Mouse (Mus musculus): ENCODE measurements around the gene Tmem230.
"Not testable (repeated sequence)": the region's sequence is repeated elsewhere in the genome, so short reads cannot be mapped to it uniquely, and the experiment has no call there.

The Tmem230 gene

DNA sequence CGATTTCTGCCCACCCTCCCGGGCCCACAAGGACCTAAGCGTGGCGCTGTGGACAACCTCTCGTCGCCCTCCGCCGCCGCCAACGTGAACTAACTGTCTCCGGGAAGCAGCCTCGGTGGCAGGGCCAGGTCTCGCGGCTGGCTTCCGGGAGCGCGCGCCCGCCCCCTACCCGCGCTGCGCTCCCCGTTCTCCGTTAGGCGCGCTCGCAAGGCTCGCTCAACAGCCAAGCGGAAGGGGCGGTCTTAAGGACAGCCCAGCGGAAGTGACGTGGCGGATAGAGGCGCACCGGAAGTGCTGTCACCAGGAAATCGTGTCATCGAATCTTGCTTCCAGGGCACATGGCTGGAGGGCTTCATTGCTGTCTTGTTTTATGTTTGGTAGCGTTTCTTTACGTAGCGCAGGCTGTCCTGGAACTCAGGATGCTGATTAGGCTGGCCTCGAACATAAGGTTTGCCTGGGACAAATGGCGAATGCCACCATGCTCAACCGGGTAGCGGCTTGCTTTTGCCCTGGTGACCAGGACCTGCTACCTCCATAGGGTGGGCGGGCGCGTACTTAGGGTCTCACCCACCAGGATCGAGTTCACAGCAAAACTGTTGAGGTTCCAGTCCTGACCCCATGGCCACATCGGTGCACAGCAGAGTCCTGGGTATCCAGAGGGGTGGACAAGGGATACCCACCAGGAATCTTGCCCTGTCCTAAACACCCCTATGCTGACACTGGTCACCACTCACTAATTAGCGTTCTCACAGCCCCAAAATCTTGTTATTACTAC, at the start of gene Tmem230:
Gene Tmem230, minus strand, starts transcription at position 269 of the 775 bp plus-strand sequence.
- DNase-seq = peak; percentile 93

- DNase-seq = no peak
Observed at GRCm38 (mm10) chr2:132293694-132294450, 46.3 kb upstream of the Tmem230 start.

DNA sequence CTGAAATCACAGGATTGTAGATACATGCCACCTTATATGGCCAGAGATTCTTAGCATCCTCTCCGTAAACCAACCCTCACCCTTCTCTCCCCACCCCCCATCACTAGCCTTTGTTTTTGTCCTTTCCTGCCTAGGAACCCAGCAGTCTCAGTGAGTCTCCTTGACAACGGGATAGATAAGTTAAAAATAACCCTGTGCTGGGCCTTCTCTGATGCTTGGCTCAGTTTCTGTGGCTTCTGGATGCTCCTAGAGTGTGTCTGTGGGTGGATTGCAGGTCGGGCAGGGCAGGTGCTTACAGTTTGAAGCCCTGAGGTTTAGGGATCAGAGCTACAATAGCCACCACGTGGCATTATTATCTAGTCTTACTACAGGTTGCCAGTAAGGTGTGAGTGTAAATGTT, 44.5 kb upstream of the Tmem230 start:
- DNase-seq = peak; percentile 68 to 76

DNA sequence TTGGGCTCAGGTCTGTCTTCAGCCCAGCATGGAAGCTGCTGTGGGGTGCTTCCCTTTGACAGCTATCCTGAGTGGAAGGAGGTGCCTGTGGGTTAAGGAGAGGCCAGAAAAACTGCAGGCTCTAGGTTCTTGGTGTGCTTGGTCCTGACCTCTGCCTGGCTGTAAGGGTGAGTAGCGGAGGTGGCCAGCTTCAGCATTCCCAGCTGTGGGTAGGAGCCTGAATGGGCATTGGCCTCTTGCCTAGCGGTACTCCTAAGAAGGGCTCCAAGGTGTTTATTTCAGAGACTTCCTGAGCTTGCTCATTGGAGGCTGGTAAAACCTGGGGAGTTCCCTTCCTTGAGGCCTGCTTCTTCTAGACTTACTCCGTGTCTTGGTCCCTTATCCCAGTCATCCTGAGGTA, 43.7 kb upstream of the Tmem230 start:
- no peak for DNase-seq

DNA sequence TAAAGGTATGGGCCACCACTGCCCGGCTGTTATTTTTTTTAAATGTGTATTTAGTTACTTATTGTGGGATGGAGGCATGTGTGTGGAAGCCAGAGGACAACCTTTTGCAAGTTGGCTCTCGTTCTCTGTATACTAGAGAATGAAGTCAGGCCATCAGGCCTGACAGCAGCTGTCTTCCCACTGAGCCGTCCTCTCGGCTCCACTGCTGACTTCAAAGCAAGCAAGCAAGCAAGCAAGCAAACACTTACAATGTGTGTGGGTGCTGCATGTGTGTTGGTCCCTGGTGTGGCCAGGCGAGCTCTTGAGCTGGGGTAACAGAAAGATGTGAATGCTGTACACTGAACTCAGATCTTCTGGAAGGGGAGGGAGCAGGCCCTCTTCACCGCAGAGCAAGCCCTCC, 43.2 kb upstream of the Tmem230 start:
- DNase-seq = no peak

DNA sequence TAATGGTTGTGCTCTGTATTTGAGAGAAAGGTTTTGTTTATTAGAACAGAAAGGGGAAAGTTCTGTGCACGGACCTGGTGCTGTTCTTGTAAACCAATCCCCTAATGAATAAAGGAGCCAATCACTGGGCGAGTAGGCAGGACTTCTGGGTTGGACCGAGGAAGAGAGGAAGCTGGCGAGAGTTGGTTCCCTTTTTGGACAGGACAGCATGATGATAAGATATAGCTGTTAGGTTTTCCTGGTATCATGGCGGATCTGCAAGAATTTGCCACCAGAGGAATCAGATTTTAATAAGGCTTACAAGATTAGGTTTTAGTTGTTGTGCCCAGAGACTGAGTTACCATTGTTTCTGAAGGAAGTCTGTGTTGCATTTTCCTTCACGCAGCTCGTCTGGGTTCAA, 41.6 kb upstream of the Tmem230 start:
- not testable (repeated sequence) for DNase-seq

GRCm38 (mm10) chr2:132286376-132287076, 38.9 kb upstream of the Tmem230 start:
- DNase-seq = peak; percentile 74 to 75

DNA sequence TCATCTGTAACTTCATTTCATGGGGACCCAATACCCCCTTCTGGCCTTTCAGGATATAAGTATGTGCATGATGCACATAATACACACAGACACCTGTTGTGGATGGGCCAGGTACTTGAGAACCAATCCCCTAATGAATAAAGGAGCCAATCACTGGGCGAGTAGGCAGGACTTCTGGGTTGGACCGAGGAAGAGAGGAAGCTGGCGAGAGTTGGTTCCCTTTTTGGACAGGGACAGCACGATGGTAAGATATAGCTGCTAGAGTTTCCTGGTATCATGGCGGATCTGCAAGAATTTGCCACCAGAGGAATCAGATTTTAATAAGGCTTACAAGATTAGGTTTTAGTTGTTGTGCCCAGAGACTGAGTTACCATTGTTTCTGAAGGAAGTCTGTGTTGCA, 38.1 kb upstream of the Tmem230 start:
- not testable (repeated sequence) for DNase-seq

DNA sequence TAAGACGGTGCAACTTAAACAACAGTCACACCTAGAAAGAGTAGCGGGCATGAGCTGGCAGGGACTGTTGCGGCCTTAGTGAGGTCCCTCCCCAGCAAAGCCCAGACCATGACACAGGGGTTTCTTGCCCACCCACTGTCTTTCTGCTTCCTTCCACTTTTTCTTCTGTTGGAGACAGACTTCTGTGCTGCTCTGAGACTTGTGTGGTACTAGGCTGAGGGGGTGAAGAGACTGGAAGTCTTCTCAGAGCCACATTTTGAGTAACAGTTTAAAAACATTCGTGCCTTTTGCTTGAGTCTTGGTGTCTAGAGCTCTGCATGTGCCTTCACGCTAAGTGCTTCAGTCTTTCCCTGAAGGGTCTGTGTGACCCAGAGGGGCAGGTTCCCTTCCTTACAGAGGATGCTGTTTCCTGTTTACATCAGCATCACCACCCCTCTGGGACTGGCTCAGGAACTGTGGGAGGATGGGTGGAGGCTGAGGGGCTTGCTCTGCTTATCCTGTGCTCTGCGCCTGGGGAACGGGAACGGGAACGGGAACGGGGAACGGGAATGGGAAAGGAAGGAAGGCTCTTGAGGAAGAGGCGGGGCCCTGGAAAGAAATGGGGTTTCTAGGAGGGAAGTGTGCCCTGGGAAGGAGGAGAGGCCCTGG, 37.0 kb upstream of the Tmem230 start:
- DNase-seq = no peak

DNA sequence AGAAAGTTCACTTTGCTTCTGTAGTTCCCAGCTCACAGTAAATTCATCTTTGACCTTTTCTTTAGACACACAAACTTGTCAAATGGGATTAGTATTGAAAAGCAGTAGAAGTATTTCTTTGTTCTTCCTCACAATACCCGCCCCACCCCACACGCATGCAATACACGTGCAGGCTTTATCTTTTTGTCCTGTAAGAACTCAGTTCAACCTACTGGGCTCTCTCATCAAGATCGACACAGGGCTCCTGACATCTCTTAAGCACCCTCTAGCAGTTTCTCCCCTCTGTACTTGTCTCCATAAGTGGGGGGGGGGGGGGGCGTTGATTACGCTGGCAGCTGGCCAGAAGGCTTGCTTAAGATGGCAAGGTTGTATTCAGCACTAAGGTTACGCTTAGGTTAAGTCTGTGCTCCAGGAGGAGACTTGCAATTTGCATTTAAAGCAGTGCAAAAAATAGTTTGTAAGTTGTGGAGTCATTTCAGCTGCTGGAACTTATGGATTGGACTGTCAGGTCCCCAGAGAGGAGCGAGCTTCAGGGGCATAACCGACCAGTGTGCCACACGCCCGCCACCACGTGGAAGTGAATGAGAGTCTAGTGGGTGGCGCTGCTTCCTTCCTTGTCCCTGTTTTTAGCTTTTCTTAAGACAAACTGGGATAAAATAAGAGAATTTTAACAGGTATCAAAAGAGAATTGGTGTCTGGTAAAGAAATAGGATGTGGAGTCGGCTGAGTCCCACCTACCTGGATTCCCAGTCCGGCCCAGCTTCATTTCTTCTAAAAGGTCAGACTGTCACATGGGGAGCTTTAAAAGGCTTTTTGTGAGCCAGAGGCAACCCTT, 35.8 kb upstream of the Tmem230 start:
- no peak for DNase-seq

DNA sequence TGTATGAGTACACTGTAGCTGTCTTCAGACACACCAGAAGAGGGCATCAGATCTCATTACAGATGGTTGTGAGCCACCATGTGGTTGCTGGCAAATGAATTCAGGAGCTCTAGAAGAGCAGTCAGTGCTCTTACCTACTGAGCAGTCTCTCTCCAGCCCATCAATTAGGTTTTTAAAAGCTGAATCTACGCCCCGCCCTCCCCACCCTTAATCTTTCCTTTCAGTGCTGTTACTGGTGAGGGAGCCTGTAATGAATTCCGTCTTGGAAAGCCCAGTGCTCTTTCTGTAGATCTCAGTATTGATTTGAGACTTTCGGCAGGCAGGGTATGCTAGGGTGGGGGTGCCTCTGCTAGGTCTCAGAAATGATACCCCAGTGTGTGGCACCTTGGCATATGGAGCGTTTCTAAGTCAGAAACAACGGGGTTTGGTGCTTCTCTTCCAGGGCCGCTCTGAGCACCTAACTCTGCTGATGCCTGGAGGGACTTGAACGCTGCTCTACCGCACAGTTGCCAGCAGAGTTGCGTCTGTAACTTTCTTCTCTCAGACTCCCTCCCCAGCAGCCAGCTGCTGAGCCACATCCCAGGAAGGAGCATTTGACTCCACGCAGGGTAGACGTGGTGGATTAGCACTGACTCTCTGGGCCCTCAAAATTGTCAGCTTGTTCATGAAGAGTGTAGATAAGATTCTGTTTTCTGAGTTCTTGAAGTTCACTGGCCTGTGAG, 35.0 kb upstream of the Tmem230 start:
- DNase-seq = no peak

- DNase-seq = no peak
Observed at GRCm38 (mm10) chr2:132281560-132282452, 34.2 kb upstream of the Tmem230 start.

GRCm38 (mm10) chr2:132280518-132281120, 33.0 kb upstream of the Tmem230 start:
- DNase-seq = no peak

DNA sequence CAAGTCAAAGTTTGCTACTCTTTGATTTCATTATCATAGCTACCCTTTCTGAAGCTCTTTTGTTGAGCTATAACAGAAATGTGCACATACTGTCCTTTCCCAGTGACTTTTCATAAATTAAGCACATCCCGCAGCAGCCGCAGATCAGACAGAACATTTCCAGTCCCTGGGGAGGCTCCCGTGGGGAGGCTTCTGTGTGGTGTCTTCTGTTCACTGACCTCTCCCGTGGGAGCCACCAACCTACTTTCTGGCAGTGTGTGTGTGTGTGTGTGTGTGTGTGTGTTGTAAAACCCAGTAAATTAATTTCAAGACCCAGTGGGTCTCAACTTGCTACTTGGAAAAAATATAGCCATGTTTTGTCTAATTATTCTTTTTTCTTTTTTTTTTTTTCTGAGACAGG, 32.4 kb upstream of the Tmem230 start:
- DNase-seq = no peak

DNA sequence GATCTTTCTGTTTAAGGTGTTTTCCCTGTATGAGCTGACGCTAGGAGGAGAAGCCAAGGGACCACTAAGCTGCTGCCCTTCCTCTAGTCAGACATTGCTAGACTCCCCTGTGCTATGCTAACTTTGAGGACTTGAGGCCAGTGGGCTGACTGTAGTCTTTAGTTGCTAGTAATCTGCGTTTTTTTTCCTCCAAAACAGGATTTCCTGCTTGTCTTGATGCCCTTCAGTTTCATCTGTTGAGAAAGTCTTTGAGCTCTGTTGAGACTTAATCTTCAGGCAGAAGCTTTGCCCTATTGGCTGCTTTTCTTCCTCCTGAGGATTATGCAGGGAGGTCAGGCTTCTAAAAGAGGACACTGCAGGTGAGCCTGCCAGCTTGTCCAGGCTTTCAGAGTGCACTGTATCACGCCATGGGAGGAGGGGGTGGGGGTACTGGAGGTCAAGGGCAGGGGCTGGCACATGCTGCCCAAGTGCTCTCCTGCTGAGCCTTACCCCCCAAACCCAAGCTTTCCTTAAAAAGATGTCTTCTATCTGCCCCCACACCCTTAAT, 31.8 kb upstream of the Tmem230 start:
- no peak for DNase-seq

- no peak for DNase-seq
Observed at GRCm38 (mm10) chr2:132278273-132278853, 30.8 kb upstream of the Tmem230 start.

- DNase-seq = no peak
Observed at GRCm38 (mm10) chr2:132276249-132276648, 28.6 kb upstream of the Tmem230 start.

DNA sequence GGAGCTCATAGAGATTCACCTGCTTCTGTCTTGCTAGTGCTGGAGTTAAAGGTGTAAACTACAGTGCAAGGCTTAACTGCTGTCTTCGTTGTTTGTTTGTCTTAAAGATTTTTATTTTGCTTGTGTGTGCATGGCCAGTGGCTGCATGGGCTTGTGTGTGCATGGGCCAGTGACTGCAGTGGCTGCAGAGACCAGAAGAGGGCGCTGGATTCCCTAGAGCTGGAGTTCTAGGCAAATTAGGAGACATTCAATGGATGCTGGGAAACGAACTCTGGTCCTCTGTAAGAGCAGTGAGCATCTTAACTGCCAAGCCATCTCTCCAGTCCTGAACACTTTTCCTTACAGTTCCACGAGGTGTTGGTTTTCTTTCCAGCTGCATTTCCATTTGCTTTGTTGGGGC, 27.9 kb upstream of the Tmem230 start:
- no peak for DNase-seq

DNA sequence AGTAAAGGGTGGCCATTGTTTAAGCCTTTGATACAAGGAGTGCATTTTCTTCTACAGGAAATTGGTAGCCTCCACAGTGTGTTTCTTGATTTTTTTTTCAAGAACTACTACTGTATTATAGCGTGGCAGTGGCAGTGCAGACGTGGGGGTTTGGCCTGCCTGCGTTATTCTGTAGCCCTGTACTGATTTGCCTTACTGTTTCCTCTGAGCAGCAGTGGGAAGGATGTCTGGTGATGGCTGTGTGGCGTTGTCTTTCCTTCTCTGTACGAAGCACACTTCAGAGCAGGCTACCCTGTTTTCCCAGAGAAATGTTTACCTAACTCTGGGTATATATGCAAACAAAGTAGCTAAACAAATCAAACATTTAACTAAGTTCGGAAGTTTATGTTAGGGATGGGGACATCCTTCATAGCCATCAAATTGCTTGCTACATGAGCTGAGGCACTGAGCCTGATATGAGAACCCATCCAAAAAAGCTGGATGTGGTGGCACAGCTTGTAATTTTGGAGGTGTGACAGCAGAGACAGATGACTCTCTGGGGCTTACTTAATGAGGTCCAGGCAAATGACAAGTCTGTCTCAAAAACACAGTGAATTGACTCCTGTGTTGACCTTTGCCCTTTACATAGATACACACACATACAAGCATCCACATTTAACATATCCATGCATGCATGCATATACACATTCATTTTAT, 25.2 kb upstream of the Tmem230 start:
- DNase-seq = no peak
